Mouse (Mus musculus) adrenal gland, adult (tissue): Measurements from ENCODE around the gene Pigm.
A peak's percentile ranks its signal among the peaks of the same experiment; 100 is the strongest.

Source experiments
- DNase-seq, 2 experiments: peaks; one replicate each; pipeline ENCODE4 v3.0.0; 2022 to 2023; ENCODE audit warnings: low spot score in 1 of 2; ENCODE audit not compliant: inconsistent age in 2 of 2

The Pigm gene

DNA sequence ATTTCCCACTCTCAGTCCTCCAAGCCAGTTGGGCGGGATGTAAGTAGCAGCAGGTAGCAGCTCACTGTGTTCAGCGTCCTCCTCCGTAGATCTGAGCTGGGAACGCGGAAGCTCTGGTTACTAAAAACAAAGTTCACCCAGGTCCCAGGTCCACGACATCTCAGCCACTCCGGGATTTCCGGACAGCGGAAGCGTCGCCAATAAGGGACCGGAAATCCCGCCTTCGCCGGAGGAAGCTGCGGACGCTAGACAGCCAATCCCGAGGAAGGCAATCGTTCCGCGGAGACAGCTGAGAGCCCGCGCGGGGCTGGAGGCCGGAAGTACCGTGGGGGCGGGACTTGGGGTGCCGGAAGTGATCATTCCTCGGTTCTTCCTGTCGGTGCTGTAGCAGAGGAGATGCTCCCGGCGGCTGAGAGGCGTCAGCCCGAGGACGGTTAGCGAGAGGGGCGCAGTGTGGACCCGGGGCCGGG, at the start of gene Pigm:
Pigm (plus strand) TSS at position 349 of the 470 bp plus-strand sequence.
- DNase-seq, result peak; percentile 99

DNA sequence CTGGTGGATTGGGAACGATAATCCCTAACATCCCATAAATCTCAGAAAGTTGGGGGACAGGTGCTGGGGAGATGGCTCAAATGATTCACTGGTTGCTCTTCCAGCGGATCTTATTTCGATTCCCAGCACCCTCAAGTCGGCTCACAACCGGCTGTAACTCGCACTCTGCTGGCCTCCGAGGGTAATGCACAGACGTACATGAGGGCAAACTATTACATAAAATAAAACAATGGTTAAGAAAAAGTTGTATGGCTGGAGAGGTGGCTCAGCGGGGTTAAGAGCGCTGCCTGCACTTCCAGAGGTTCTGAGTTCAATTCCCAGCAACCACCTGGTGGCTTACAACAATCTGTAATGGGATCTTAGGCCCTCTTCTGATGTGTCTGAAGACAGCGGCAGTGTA, 49.7 kb upstream of the Pigm start:
- no peak for DNase-seq

DNA sequence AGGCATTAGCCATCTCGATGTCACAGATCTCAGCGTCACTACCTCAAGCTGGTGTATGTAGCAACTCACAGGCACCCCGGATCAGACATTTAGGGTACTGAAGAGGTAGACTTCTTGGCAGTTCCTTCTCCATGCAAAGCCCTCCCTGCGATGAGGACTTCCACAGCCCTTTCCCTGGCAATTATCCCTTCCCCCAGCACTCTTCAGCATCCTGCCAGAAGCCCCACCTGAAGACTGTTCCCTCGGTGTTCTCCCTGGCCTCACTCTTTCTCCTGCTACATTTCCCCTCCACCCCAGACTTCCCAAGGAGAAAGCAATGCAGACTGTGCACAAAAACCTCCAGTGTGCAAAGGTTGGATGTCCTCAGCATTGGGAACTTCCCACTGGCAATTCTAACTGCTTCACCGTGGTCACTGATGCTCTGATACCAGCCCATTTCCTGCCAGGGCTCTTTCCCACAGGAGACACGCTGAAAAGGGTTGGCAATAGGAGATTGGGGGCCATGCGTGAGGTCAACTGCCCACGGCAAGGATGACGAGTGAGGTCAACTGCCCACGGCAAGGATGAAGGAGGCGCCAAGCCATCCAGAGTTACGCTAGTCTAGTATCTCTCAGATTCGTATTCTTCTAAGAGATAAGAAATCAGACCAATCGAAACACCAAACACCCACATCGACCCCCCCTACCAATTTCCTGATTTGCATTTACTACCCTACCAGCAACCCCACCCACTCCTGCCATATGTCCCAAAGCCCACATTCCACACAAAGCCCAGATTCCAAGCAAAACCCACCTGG, 48.9 kb upstream of the Pigm start:
- DNase-seq, result no peak

DNA sequence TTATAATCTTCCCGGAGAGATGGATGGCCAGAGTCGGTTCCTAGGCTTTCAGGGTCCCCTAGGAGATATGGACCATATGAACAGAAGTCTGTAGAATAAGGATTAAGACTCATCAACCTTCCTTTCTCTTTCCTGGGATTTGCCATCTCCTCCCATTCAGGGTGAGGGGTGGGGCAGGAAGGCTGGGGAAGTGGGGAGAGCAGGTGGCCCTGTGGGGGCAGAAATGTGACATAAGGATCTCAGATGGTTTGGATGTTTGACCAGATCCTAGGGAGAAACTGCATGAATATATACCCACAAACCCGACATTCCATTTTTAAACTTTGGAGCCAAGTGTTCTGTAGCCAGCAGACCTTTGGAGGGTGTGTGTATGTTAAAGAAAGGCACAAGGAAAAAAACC, 48.3 kb upstream of the Pigm start:
- DNase-seq, result no peak

DNA sequence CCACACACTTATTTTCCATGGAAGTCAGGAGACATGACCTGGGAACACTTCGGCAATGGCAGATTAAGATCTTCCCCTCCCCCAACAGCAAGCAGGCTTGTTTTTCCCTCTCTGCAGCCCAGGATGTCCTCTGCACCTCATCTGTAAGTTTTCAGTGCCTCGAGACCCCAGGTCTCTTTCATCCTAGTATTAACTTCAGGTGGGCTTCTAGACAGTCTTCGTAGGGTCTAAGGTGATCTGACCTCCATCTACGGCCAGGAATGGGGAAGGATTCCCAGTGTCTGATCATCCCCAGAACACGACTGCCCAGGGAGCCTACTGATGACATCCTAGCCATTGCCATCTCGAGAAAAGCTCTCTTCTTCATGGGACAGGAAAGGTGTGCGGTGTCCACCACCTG, 47.9 kb upstream of the Pigm start:
- DNase-seq, result no peak

DNA sequence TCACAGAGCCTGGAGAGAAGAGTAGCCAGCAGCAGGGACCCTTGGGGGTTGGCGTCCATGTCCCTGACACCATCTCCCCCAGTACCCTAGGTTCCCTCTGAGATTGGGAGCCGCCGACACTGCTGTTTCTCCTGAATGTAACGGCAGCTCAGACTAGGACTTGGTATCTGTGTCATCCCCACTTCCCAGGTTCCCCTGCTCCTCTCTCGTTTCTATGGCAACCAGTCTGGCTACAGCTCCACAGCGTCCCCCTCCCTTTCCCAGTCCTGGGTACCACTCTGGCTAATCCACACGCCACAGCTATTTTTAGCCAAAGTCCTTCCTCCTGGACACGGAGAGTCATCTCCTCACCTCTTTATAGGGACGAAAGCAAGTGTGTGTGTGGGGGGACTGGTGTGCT, 47.2 kb upstream of the Pigm start, which contains the start of gene Kcnj9:
Kcnj9 (minus strand) TSS at position 188 of the 400 bp plus-strand sequence.
- no peak for DNase-seq

DNA sequence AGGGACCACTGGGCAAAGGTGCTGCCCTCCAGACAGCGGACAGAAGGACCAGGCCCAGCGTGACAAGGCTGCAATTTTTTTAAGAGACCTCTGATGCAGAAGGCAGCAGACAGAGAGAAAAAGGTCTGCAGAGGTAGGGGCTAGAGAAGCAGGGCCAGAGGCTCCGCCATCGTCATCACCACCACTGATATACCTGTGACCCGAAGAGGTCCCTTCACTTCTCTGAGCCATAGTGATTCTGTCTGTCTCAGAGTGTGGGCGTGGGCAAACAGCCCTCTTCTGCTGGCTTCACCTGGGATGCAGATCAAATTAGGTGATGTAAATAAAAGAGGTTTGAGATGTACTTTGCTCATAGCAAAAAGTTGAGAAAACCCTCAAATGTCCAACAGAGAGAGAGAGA, 46.7 kb upstream of the Pigm start:
- no peak for DNase-seq

DNA sequence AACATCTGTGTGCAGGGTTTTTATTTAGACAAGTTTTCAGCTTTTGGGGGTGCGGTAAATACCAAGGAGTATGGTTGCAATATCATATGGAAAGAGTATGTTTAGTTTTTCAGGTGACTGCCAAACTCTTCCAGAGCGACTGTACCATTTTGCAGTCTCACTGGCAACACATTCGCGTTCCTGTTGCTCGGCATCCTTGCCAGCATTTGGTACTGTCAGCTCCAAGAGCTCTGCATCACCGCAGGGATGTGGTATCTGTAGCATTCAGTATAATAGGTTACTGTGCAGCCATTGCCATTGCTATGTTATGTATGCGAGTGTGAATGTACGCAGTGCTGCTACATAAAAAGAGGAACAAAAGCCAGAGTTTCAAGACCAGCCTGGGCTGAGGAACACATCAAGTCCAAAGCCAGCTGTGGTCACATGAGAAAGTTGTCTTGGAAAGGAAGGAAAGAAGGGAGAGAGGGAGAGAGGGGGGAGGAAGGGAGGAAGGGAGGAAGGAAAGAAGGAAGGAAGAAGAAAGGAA, 44.9 kb upstream of the Pigm start:
- no peak for DNase-seq

DNA sequence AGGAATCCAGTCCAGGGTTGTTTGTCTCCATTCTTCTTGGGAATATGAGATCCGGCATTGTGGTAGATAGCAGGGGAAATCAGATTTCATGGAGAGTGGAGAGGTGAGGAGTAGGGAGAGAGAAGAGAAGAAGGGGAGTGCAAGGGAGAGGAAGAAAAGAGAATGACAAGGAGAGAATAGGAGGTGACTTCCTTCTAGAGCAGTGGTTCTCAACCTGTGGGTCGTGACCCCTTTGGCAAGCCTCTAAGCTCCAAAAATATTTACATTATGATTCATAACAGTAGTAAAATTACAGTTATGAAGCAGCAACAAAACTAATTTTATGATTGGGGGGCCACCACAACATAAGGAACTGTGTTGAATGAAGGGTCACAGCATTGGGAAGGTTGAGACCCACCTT, 43.4 kb upstream of the Pigm start:
- DNase-seq, result no peak

DNA sequence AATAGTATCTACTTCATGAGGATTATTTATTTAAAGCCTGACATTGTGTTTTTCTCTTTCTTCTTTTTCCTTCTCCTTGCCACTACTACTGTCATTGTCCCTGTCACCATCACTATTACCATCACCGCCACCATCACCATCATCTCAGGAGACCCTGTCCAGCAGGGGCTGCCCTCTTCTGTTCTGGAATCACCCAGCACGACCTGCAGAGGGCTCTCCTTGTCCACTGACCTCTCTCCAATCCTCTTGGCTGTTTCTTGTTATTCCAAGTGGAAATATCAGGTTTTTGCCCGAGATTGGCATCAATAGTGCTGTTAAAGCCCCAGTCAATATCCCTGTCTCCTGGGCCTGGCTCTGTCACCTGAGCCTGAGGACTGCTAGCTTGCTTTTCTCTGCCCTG, 42.8 kb upstream of the Pigm start:
- DNase-seq, result no peak

DNA sequence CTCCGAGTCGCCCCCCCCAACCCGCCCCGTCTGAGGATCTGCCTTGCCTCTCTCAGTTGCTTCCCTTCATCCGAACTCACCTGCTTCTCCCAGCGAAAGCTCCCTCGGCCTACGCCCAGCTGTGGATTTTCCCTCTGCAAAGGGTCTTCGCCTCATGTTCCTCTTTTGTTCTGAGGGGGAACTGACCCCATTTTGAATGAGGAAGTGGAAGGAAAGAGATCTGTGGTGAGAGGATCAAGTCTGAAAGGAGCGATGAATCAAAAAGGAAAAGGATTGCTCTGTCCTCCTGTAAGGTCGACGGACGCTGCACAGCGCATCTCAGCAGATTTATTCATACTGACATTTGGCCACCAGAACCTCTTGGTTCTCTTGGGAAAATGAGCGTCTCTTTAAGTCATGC, 40.5 kb upstream of the Pigm start:
- no peak for DNase-seq

DNA sequence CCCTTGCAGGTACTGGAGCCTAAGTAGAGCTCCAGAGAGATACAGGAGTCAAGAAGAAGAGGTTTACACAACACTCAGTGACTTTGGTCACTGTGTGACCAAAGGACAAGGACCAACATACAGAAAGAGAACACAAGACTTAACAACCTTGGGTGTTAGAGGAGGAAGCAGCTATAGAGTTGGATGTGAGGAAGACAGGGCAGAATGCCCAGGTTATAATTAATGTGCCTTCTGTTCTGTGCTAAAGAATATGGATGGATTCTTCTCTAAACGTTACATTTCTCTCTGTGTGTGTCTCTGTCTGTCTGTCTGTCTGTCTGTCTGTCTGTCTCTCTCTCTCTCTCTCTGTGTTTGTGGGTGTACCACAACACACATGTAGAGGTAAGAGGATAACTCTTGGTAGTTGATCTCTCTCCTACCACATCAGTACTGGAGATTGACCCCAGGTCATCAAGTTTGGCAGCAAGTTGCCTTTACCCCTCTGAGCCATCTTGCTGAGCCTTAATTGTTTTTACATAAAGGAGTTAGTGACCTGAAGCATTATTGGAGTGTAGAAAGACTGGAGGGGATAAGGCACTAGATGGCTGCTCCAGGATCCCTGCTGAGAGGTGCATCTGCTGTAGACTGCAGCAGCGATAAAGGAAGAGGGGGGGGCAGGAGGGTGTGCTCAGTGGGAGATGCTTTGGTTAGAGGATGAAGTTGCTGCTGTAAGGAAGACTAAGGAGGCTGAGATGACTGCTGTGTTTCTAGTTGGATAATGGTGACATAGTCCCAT, 38.7 kb upstream of the Pigm start:
- DNase-seq, result no peak

DNA sequence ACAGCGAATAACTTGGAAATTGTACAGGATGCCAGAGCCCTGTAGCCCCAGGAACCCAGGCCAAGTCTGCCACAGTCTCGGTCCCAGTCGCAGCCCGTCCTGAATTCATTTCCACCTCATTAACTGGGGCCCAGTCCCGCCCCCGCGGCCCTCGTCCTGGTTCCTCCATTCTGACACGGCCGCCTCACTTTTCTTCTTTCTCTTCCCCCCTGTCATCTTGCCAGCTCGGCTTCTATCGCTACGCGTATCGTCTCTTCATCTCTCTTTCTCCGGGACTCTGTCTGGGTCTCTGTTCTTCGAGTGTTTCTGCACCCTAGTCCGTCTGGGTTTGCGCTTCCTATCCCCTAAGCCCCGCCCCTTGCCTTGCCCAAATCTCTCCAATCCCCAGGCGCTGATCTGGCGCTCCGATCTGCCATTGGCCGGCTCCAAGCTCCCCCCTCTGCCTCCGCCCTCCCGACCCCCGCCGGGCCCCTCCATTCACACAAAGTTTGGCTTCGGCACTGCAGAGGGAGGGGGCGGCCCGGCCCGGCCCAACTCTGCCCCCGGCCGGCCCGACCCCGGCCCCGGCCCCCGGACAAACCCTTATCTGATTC, 35.5 kb upstream of the Pigm start, which contains the start of gene Kcnj10:
Kcnj10 (plus strand) TSS at position 482 of the 593 bp plus-strand sequence.
- DNase-seq, result peak; percentile 77 to 90

DNA sequence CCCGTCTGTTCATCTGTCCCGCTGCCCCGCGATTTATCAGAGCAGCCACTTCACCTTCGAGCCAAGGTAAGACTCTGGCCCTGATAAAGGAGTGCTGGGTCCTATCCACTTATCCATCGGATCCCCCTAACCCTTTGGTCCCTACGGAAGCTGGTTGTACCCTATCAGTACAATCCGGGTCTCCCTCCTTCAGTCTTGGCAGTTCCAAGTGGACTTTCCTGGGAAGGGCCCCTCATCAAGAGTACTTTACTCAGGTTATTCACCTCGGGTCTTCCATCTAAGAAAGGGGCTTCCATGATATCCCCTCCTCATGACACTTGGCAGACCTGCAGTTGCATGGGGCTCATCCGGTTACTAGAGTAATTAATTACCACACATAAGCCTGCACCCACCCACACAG, 35.0 kb upstream of the Pigm start:
- DNase-seq, result no peak

DNA sequence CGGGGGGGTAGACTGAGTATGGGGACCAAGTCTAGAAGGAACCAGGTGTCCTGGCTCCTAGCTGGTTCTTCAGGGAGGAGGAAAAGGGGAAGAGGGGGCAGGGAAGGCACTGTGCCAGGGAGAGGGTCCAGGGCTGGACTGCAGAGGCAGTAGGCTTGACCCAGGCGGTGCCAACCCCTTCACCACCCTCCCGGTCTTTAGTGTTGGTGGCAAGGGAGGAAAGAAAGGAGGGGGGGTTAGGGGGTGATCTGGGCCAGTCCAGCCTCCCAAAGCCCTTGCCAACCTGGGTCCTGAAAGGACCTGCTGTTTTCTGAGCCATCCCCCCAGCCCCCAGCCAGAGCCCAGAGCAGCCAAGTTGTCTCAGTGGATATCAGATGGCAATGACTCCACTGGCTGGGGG, 33.6 kb upstream of the Pigm start:
- DNase-seq, result no peak

DNA sequence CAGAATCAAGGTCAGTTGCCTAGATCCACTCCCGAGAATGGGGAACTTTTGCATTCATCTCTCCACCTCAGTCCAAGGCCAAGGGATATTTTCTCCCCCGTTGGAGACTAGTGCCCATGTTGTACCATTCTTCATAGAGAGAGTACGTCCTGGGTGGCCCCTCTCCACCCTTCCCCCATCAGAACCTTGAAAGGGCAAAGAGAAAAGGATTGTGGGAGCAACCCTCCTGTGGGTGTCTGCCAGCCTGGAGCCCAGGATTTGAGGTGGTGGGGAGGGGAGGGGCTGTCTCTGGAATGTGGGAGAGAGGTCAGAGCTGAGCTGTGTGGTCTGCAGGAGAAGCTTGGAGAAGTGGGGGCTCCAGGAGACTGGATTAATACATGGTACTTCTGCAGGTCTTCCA, 32.4 kb upstream of the Pigm start:
- no peak for DNase-seq

DNA sequence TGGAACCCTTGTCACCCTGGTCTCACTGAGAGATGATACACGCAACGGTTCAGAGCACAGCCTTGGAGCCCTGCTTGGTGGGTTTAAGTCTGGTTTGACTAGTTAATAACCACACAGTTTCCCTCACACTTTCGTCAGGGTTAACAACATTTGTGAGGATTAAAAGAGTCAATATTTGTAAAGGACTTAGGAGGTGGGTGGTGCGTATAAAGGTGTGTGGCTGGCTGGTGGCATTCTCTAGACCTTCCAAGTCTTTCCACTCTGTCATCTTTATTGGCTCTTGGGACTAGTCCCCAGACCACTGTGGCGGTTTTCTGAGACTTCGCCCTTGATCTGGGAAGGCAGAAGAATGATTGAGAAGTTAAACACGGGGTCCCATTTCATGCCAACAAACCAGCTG, 31.5 kb upstream of the Pigm start:
- DNase-seq, result no peak

DNA sequence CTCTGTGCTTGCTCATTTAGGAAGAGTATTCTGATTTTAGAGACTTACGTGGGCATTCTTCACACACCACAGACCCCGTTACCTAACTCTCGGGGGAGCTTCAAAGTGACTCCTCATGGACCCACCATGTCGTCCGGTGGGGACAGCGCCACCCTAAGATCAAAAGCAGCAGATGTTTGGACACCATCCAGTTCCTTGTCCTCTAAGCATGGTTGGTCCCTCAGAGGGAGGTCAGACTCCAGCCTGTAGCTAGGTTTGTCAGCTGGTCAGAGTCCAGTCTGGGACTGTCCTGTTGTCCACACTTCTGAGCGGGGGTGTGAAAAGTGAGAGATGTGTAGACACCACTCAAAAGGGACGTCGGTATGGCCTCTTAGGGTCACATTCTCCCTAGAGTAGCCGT, 29.6 kb upstream of the Pigm start:
- DNase-seq, result peak in 1 of 2 experiments; percentile 30

DNA sequence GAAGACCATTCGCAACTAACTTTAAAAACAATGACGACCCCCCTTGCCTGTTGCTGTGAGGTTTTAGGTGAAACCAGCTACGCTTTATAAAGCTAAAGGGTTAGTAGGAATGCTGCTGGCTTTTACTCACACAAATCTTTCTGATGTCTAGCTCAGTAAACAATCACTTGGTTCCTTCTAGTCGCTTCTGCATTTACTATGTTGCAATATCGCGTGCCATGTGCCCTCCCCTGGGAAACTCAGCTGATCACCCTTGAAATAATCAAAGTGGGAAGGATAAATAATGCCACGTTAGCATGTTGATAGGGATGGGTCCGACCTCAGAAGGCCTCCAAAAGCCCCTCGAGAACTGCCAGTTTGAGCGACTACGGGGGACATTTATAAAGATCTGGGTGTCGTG, 29.0 kb upstream of the Pigm start:
- peak in 1 of 2 experiments; percentile 32 for DNase-seq

DNA sequence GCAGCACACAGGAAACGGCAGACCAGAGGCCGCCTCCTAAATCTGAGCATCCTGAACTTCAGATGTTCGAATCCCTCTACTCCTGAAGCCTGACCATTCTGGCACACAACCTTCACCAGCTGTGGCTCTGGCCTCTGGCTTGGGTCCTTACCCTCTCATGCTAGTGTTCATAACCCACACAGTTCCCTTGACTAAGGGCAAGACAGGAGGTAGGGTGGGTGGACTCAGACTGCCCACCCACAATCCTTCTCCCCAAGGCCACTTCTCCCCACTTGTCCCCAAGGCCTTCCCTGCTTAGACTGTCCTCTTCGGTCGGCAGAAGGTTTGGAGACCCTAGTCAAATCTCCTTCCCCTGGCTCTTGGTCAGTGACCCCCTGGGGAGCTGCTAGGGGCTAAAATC, 26.8 kb upstream of the Pigm start:
- DNase-seq, result no peak
